14 mouse cellular contexts compared by ENCODE assay signal in the genomic region with DNA sequence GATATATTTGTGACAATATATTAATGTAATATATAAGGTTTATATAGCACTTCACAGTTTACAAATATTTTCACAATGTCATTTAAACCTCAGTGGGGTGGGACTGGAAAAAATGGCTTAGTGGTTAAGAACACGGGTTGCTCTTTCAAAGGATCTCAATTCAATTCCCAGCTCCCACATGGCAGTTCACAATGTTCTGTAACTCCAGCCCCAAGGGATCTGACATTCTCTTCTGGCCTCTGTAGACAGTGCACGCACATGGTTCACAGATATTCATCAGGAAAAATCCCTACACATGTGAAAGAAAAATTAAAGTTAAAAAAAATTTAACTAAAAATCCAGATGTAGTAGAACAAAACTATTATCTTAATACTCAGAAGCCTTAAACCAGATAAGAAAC. TPM values are rescaled to one million over a fixed set of nuclear protein-coding genes. Genes with fewer than 3 reads are reported as not detected.
DNase-seq lines count a peak whose midpoint lies in the region.
"Had no signal": no experiment of that assay in that cellular context is flagged by ENCODE, and none has a peak within 500 bp of the region (broad histone marks: within the 10 kb centered on the region; RNA-seq: fewer than 3 reads in every experiment).

No protein-coding gene starts in this region.

- DNase-seq in gastrocnemius, adult 18-20 months (ENCODE audit: low spot score): peak; percentile 27
- DNase-seq in gastrocnemius, postnatal 10 days: no peak
- peak; percentile 95 for DNase-seq in heart, adult 11 months
- DNase-seq in heart, postnatal 4 days: no peak
- DNase-seq in heart, adult 8-10 months (ENCODE audit: low spot score): peak; percentile 50
- no peak for DNase-seq in heart, postnatal 36 days
- DNase-seq: adrenal gland, adult 8-10 months; adrenal gland, postnatal 25 days; cerebellum, adult 11-12 months; cerebellum, adult 8-10 months; cerebellum, postnatal 10 days; cerebellum, postnatal 36 days; embryo, embryonic 11 days had no signal

- intact Hi-C loops in heart, postnatal 36 days (cut with DNase I): no loop called here

RNA-seq across cellular contexts. Expression of a gene that starts 34.6 kb away (rescaled TPM):
- 10 to 100 TPM; 29.8 to 30.0 TPM for total RNA-seq in gastrocnemius, adult 18-20 months (2021)
- 10 to 100 TPM; 41.4 to 43.3 TPM for total RNA-seq in gastrocnemius, postnatal 10 days (2021)
- total RNA-seq in heart, postnatal 4 days (2021): 10 to 100 TPM; 33.9 to 35.3 TPM
- 10 to 100 TPM; 40.0 to 47.3 (median 43.6) TPM for total RNA-seq in heart, adult 8-10 months (2022)
- total RNA-seq in heart, postnatal 36 days (2021): 10 to 100 TPM; 36.0 TPM

RNA-seq across cellular contexts. Expression of a gene that starts 41.2 kb away (rescaled TPM):
- total RNA-seq in gastrocnemius, adult 18-20 months (2021): not detected
- total RNA-seq in gastrocnemius, postnatal 10 days (2021): not detected
- 1 to 10 TPM; 1.7 TPM for total RNA-seq in heart, postnatal 4 days (2021)
- total RNA-seq in heart, adult 8-10 months (2022): 1 to 10 TPM in 1 of 4 experiments, under 1 TPM in 2, not detected in 1; 0.72 to 2.0 (median 0.98) TPM
- total RNA-seq in heart, postnatal 36 days (2021): 1 to 10 TPM; 1.1 to 1.2 TPM
- total RNA-seq: hindbrain, postnatal 0 days had no signal

RNA-seq across cellular contexts. Expression of a gene that starts 41.4 kb away (rescaled TPM):
- total RNA-seq in gastrocnemius, adult 18-20 months (2021): 10 to 100 TPM; 60.0 to 72.5 TPM
- 100 to 1,000 TPM; 103 to 123 TPM for total RNA-seq in gastrocnemius, postnatal 10 days (2021)
- total RNA-seq in heart, postnatal 4 days (2021): 100 to 1,000 TPM; 490 to 502 TPM
- total RNA-seq in heart, adult 8-10 months (2022): 100 to 1,000 TPM; 393 to 433 (median 398) TPM
- total RNA-seq in heart, postnatal 36 days (2021): 100 to 1,000 TPM; 360 to 412 TPM

RNA-seq across cellular contexts. Expression of a gene that starts 47.9 kb away (rescaled TPM):
- 10 to 100 TPM; 12.5 to 16.7 TPM for total RNA-seq in gastrocnemius, adult 18-20 months (2021)
- 10 to 100 TPM; 23.5 to 27.2 TPM for total RNA-seq in gastrocnemius, postnatal 10 days (2021)
- 10 to 100 TPM; 35.0 to 37.7 TPM for total RNA-seq in heart, postnatal 4 days (2021)
- 10 to 100 TPM; 30.4 to 38.5 (median 34.1) TPM for total RNA-seq in heart, adult 8-10 months (2022)
- total RNA-seq in heart, postnatal 36 days (2021): 10 to 100 TPM; 28.9 to 31.5 TPM

Comparison
In these comparisons a context has a peak if more than half of its experiments do, and no peak if none do; other contexts are left out.
1. DNase-seq: peak in gastrocnemius, adult 18-20 months (single experiment), heart, adult 11 months (single experiment) and heart, adult 8-10 months (single experiment); none in gastrocnemius, postnatal 10 days (single experiment), heart, postnatal 4 days (single experiment) and heart, postnatal 36 days (0 of 2).